Mouse (Mus musculus): ENCODE data around the gene Zfp39. TPM values are rescaled to one million over a fixed set of nuclear protein-coding genes. Genes with fewer than 3 reads are reported as not detected.

The Zfp39 gene
- 3.0 and 3.4 TPM in 2 replicates for total RNA-seq (2012; rRNA removed)

GRCm38 (mm10) chr11:58903511-58904409 is at the start of gene Zfp39:
Zfp39 (minus strand) TSS chr11:58904225.
- in situ Hi-C loops (cut with MboI; ENCODE audit: low sequenced_read_pairs in 2 of 2, unreplicated experiment in 2 of 2), result no loop called here
- H3K36me3 ChIP-seq (ENCODE audit: control insufficient read depth, insufficient read depth, low read length, poor library complexity, severe bottlenecking), result peaks cover 8% of the 10 kb centered on the region; the same call in 1 of the 2 replicates
- H3K4me1 ChIP-seq (ENCODE audit: control insufficient read depth in 2 of 2, insufficient read depth in 2 of 2, low read length in 2 of 2, poor library complexity in 1 of 2), result peaks cover 0 to 4% of the 10 kb centered on the region in 2 experiments; a peak in 1 of 4 replicates
- TF ChIP-seq ZC3H11A (IDR thresholded peaks at IDR 0.05; ENCODE audit: borderline replicate concordance, low read depth, low read length), result no peak
- TF ChIP-seq CHD2 (IDR thresholded peaks at IDR 0.05; ENCODE audit: low read depth, low read length), result peak; percentile 69
- no peak for TF ChIP-seq HCFC1 (IDR thresholded peaks at IDR 0.05; ENCODE audit: borderline replicate concordance, insufficient read depth, low read length)
- no peak for TF ChIP-seq ZNF384 (IDR thresholded peaks at IDR 0.05; ENCODE audit: low read depth, low read length)
- no peaks in the 10 kb centered on the region for H3K9me3 ChIP-seq (ENCODE audit: control insufficient read depth, insufficient read depth, low read depth, low read length)
- peak within 1 kb of the TSS; percentile 86 to 87 for H3K4me3 ChIP-seq (ENCODE audit: insufficient read depth in 1 of 2, low read depth in 1 of 2, low read length in 2 of 2, poor library complexity in 1 of 2, severe bottlenecking in 1 of 2)
- peak within 1 kb of the TSS; percentile 87 for H3K9ac ChIP-seq (ENCODE audit: insufficient read depth, low read depth, low read length, poor library complexity, severe bottlenecking)
- H3K27ac ChIP-seq (ENCODE audit: insufficient read depth, low read depth, low read length, poor library complexity, severe bottlenecking), result no peak within 1 kb of the TSS
- peak; percentile 89 for DNase-seq (ENCODE audit: low read depth, low spot score)

- DNase-seq (ENCODE audit: low read depth, low spot score), result no peak
- Histone ChIP-seq H3K9ac (ENCODE audit: insufficient read depth, low read depth, low read length, poor library complexity, severe bottlenecking) (peak overlapping the region; percentile 74), H3K9me3 (ENCODE audit: control insufficient read depth, insufficient read depth, low read depth, low read length) (no peaks in the 10 kb centered on the region), H3K4me1 (ENCODE audit: control insufficient read depth in 2 of 2, insufficient read depth in 2 of 2, low read length in 2 of 2, poor library complexity in 1 of 2) (peaks cover 0 to 3% of the 10 kb centered on the region in 2 experiments; a peak in 1 of 4 replicates), H3K36me3 (ENCODE audit: control insufficient read depth, insufficient read depth, low read length, poor library complexity, severe bottlenecking) (peaks cover 5% of the 10 kb centered on the region; the same call in 1 of the 2 replicates), H3K27ac (ENCODE audit: insufficient read depth, low read depth, low read length, poor library complexity, severe bottlenecking) (no peak overlapping the region), H3K4me3 (ENCODE audit: insufficient read depth in 1 of 2, low read depth in 1 of 2, low read length in 2 of 2, poor library complexity in 1 of 2, severe bottlenecking in 1 of 2) (peak overlapping the region; percentile 64 to 65)
- in situ Hi-C loops (cut with MboI; ENCODE audit: low sequenced_read_pairs in 2 of 2, unreplicated experiment in 2 of 2), result no loop called here
- TF ChIP-seq MAFK (IDR thresholded peaks at IDR 0.05; ENCODE audit: insufficient read depth, low read depth, low read length) (no peak), CHD2 (IDR thresholded peaks at IDR 0.05; ENCODE audit: low read depth, low read length) (no peak), ZNF384 (IDR thresholded peaks at IDR 0.05; ENCODE audit: low read depth, low read length) (no peak), HCFC1 (IDR thresholded peaks at IDR 0.05; ENCODE audit: borderline replicate concordance, insufficient read depth, low read length) (no peak), ZC3H11A (IDR thresholded peaks at IDR 0.05; ENCODE audit: borderline replicate concordance, low read depth, low read length) (no peak)
Observed at GRCm38 (mm10) chr11:58953351-58954169, 49.5 kb upstream of the Zfp39 start.

GRCm38 (mm10) chr11:58951210-58951609 is 47.2 kb upstream of the Zfp39 start:
- in situ Hi-C loops (cut with MboI; ENCODE audit: low sequenced_read_pairs in 2 of 2, unreplicated experiment in 2 of 2), result no loop called here
- Histone ChIP-seq H3K27ac (ENCODE audit: insufficient read depth, low read depth, low read length, poor library complexity, severe bottlenecking) (no peak overlapping the region), H3K9me3 (ENCODE audit: control insufficient read depth, insufficient read depth, low read depth, low read length) (no peaks in the 10 kb centered on the region), H3K36me3 (ENCODE audit: control insufficient read depth, insufficient read depth, low read length, poor library complexity, severe bottlenecking) (no peaks in the 10 kb centered on the region), H3K4me1 (ENCODE audit: control insufficient read depth in 2 of 2, insufficient read depth in 2 of 2, low read length in 2 of 2, poor library complexity in 1 of 2) (peaks cover 0 to 3% of the 10 kb centered on the region in 2 experiments; a peak in 1 of 4 replicates), H3K4me3 (ENCODE audit: insufficient read depth in 1 of 2, low read depth in 1 of 2, low read length in 2 of 2, poor library complexity in 1 of 2, severe bottlenecking in 1 of 2) (no peak overlapping the region), H3K9ac (ENCODE audit: insufficient read depth, low read depth, low read length, poor library complexity, severe bottlenecking) (no peak overlapping the region)
- DNase-seq (ENCODE audit: low read depth, low spot score), result no peak
- no peak for TF ChIP-seq HCFC1 (IDR thresholded peaks at IDR 0.05; ENCODE audit: borderline replicate concordance, insufficient read depth, low read length)
- TF ChIP-seq ZNF384 (IDR thresholded peaks at IDR 0.05; ENCODE audit: low read depth, low read length), result no peak
- TF ChIP-seq MAFK (IDR thresholded peaks at IDR 0.05; ENCODE audit: insufficient read depth, low read depth, low read length), result no peak
- no peak for TF ChIP-seq CHD2 (IDR thresholded peaks at IDR 0.05; ENCODE audit: low read depth, low read length)
- TF ChIP-seq ZC3H11A (IDR thresholded peaks at IDR 0.05; ENCODE audit: borderline replicate concordance, low read depth, low read length), result no peak

GRCm38 (mm10) chr11:58949480-58950431 is 45.7 kb upstream of the Zfp39 start:
- no peaks in the 10 kb centered on the region for H3K4me1 ChIP-seq (ENCODE audit: control insufficient read depth in 2 of 2, insufficient read depth in 2 of 2, low read length in 2 of 2, poor library complexity in 1 of 2)
- in situ Hi-C loops (cut with MboI; ENCODE audit: low sequenced_read_pairs in 2 of 2, unreplicated experiment in 2 of 2), result no loop called here
- H3K27ac ChIP-seq (ENCODE audit: insufficient read depth, low read depth, low read length, poor library complexity, severe bottlenecking), result no peak overlapping the region
- no peak overlapping the region for H3K9ac ChIP-seq (ENCODE audit: insufficient read depth, low read depth, low read length, poor library complexity, severe bottlenecking)
- DNase-seq (ENCODE audit: low read depth, low spot score), result no peak
- no peaks in the 10 kb centered on the region for H3K9me3 ChIP-seq (ENCODE audit: control insufficient read depth, insufficient read depth, low read depth, low read length)
- no peaks in the 10 kb centered on the region for H3K36me3 ChIP-seq (ENCODE audit: control insufficient read depth, insufficient read depth, low read length, poor library complexity, severe bottlenecking)
- TF ChIP-seq ZNF384 (IDR thresholded peaks at IDR 0.05; ENCODE audit: low read depth, low read length) (no peak), MAFK (IDR thresholded peaks at IDR 0.05; ENCODE audit: insufficient read depth, low read depth, low read length) (peak; percentile 45; the same call in 1 of the 2 replicates)
- peak overlapping the region; percentile 57 for H3K4me3 ChIP-seq (ENCODE audit: insufficient read depth in 1 of 2, low read depth in 1 of 2, low read length in 2 of 2, poor library complexity in 1 of 2, severe bottlenecking in 1 of 2)
